Mouse (Mus musculus) embryonic facial prominence, embryonic 10.5 days (tissue): Measurements from ENCODE around the gene Olfr1061. TPM values are rescaled to one million over a fixed set of nuclear protein-coding genes. Genes with fewer than 3 reads are reported as not detected.
"Not testable (repeated sequence)": the region's sequence is repeated elsewhere in the genome, so short reads cannot be mapped to it uniquely, and the experiment has no call there.

Source experiments
- DNase-seq: peaks from one replicate; pipeline ENCODE4 v3.0.0-alpha.2; 2017; ENCODE audit warnings: low spot score
- H3K27ac ChIP-seq: fragments of 300-500 bp; sonication (generic); replicated peaks from 2 replicates; pipeline ENCODE4 v1.5.1; 2016; ENCODE audit warnings: mild to moderate bottlenecking
- H3K27me3 ChIP-seq: fragments of 300-500 bp; sonication (generic); replicated peaks from 2 replicates; pipeline ENCODE4 v1.6.1; 2016; ENCODE audit warnings: low read depth, mild to moderate bottlenecking; ENCODE audit not compliant: poor library complexity, severe bottlenecking
- H3K36me3 ChIP-seq: fragments of 300-500 bp; sonication (generic); replicated peaks from 2 replicates; pipeline ENCODE4 v1.6.1; 2016; ENCODE audit warnings: mild to moderate bottlenecking, moderate library complexity
- H3K4me1 ChIP-seq: fragments of 300-500 bp; sonication (generic); 2 replicates; pipeline ENCODE4 v1.6.1; 2016
- H3K4me3 ChIP-seq: fragments of 300-500 bp; sonication (generic); 2 replicates; pipeline ENCODE4 v1.5.1; 2016; ENCODE audit warnings: mild to moderate bottlenecking, moderate library complexity
- H3K9me3 ChIP-seq: fragments of 300-500 bp; sonication (generic); 2 replicates; pipeline ENCODE4 v1.6.1; 2016; ENCODE audit warnings: mild to moderate bottlenecking
- WGBS: fragments of 180-500 bp; shearing (Covaris S2); methylation state at CpG from one replicate; pipeline ENCODE4 v1.1.7; 2016; 5-methylcytosine and 5-hydroxymethylcytosine counted together
- polyA plus RNA-seq: library from polyadenylated mRNA; unstranded; fragments of >200 nt; fragmentation: Nextera tagmentation; extraction: Ambion mirVana; gene quantifications from 2 replicates; pipeline ENCODE4 v1.2.1, GENCODE M21; 2016

Olfr1061 gene
- not detected in 2 replicates for polyA plus RNA-seq

DNA sequence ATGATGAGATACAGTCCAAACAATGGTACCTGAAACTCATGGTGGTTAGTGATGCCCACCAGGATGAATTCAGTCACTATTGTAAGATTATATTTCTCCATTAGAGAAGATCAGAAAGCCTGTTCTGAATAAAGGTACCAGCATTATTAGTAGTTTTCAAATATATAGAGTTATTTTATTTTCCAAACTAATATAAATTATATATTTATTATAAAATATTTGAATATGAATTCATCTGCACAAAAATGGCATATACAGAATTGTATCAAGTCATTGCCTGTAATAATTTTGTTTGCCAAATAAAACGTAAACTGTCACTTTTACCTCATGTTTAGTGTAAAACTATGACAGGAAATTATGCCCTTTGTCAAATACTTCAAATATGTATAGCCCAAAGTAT lies at the start of gene Olfr1061:
Gene Olfr1061, minus strand, starts transcription at position 101 of the 400 bp plus-strand sequence.
- WGBS, result 85% methylated on average over 1 of the region's 1 CpGs
- no peak for DNase-seq
- H3K4me1 ChIP-seq, result no peaks in the 10 kb centered on the region
- H3K4me3 ChIP-seq, result no peak within 1 kb of the TSS
- H3K27me3 ChIP-seq, result no peaks in the 10 kb centered on the region
- no peak within 1 kb of the TSS for H3K27ac ChIP-seq
- H3K9me3 ChIP-seq, result no peaks in the 10 kb centered on the region
- H3K36me3 ChIP-seq, result no peaks in the 10 kb centered on the region

DNA sequence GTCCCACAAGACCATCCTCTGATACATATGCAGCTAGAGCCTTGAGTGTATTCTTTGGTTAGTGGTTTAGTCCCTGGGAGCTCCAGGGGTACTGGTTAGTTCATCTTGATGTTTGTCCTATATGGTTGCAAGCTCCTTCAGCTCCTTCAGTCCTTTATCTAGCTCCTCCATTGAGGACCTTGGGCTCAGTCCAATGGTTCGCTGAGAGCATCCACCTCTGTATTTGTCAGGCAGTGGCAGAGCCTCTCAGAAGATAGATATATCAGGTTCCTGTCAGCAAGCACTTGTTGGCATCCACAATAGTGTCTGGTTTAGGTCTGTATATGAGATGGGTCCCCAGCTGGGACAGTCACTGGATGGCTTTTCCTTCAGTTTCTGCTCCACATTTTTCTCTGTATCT lies 46.6 kb upstream of the Olfr1061 start:
- H3K27ac ChIP-seq, result no peak overlapping the region
- H3K27me3 ChIP-seq, result no peaks in the 10 kb centered on the region
- no peaks in the 10 kb centered on the region for H3K36me3 ChIP-seq
- no peaks in the 10 kb centered on the region for H3K4me1 ChIP-seq
- H3K4me3 ChIP-seq, result no peak overlapping the region
- DNase-seq, result no peak
- H3K9me3 ChIP-seq, result no peaks in the 10 kb centered on the region
- WGBS, result 83% methylated on average over 1 of the region's 1 CpGs

DNA sequence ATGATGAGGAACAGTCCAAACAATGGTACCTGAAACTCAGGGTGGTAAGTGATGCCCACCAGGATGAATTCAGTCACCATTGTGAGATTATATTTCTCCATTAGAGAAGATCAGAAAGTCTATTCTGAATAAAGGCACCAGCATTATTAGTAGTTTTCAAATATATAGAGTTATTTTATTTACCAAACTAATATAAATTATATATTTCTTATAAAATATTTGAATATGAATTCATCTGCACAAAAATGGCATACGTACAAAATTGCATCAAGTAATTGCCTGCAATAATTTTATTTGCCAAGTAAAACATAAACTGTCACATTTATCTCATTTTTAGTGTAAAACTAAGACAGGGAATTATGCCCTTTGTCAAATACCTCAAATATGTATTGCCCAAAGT lies 42.3 kb upstream of the Olfr1061 start, which contains the start of gene Olfr1066:
Gene Olfr1066, minus strand, starts transcription at position 101 of the 400 bp plus-strand sequence.
- Histone ChIP-seq H3K36me3 (no peaks in the 10 kb centered on the region), H3K4me3 (no peak within 1 kb of the TSS), H3K27me3 (no peaks in the 10 kb centered on the region), H3K27ac (no peak within 1 kb of the TSS), H3K9me3 (no peaks in the 10 kb centered on the region), H3K4me1 (no peaks in the 10 kb centered on the region)
- DNase-seq, result no peak
- 89% methylated on average over 1 of the region's 1 CpGs for WGBS

DNA sequence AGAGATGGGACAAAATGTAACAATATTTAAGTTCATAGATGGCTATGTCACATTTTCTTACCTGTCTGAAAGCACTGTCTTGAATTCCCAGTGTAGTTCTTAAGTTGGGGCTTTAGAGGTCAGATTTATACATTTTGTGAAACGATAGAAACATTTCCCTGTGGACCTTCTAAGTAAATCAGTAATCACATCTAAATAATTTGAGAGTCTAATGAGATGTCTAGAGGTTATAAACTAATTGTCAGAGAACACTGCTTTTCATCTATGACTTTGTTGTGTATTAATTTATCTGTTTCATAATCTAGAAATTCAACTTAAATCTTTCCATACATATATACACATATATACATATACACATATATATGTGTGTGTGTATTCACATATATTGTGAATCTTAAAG lies 36.6 kb upstream of the Olfr1061 start, which contains the start of gene Olfr1065:
Gene Olfr1065, minus strand, starts transcription at position 101 of the 400 bp plus-strand sequence.
- H3K36me3 ChIP-seq, DNase-seq, H3K27ac ChIP-seq, H3K4me1 ChIP-seq, H3K4me3 ChIP-seq, H3K9me3 ChIP-seq, H3K27me3 ChIP-seq: not testable (repeated sequence)
- 82% methylated on average over 1 of the region's 1 CpGs for WGBS

DNA sequence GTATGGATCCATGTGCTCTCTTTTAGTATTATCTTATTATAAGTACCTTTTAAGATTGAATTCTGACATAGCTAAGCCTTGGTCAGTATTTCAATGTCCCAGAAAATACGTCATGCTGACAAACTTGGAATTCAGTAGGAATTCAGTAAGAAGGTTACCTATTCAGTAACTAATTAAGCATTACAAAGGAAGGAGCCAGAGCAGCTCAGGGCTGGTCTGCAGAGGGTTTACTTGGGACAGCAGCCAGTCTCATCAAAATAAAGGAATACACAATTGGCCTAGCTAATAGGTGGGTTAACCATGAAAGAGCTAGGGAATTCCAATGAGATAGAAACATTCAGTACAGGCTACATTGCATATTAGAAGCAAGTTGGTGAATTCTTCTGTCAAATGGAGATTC lies 28.3 kb upstream of the Olfr1061 start:
- H3K36me3 ChIP-seq, H3K27me3 ChIP-seq, H3K9me3 ChIP-seq, H3K4me3 ChIP-seq, H3K4me1 ChIP-seq, DNase-seq, H3K27ac ChIP-seq: not testable (repeated sequence)
- 72% methylated on average over 1 of the region's 1 CpGs for WGBS

DNA sequence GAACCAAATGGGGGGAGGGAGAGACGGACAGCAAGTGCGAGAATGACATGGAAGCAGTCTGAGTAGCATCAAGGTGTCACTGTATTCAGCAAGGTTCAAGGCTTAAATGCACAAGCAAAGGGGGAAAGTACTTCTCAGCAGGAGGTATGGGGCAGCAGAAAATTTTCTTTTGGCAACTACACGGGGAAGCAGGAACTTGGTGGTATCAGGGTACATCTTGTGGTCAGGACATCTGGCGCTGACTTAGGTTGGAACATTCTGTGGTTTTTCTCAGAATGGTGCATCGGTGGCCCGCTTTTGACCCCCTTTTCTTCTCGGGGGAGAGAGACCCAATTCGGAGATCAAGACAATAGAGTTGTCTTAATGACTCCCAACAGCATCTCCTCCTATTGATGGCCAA lies 14.7 kb upstream of the Olfr1061 start:
- H3K27ac ChIP-seq, H3K27me3 ChIP-seq, H3K4me1 ChIP-seq, DNase-seq, H3K36me3 ChIP-seq, H3K9me3 ChIP-seq, H3K4me3 ChIP-seq: not testable (repeated sequence)
- WGBS, result 90% methylated on average over 8 of the region's 8 CpGs

DNA sequence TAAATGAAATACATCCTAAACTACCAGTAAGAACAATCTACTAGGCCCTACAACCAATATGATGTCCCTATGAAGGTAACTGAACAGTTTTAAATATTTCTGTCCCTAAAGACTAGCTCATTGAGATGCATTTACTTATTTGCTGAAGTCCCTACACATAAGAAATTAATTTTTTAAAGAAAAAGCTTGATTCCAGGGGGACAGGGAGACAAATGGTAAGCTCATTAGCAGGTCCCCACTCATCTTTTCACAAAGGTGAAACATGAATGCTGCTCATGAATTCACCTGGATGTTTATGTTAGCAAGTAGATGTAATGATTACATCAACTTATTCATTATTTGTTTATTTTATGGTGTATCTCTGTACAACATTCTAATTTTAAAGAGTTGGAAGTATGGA lies 12.8 kb upstream of the Olfr1061 start, which contains the start of gene Olfr1062:
Gene Olfr1062, minus strand, starts transcription at position 101 of the 400 bp plus-strand sequence.
- not testable (repeated sequence) for H3K9me3 ChIP-seq, H3K4me3 ChIP-seq, H3K27me3 ChIP-seq, H3K27ac ChIP-seq, H3K36me3 ChIP-seq, DNase-seq, H3K4me1 ChIP-seq

DNA sequence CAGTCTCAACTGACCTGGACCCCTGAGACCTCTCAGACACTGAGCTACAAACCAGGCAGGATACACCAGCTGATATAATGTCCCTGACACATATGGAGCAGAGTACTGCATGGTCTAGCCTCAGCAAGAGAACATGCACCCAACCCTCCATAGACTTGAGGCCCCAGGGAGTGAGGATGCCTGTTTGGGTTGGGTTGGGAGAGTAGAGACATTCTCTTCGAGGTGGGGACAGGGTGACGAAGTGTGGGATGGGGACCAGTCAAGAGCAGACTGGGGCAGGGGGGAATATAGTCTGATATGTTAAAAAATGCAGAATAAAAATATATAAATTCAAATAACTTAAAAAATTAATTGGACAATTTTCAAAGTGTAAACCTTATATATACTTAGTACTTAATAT lies 18.7 kb downstream of the Olfr1061 start:
- no peak overlapping the region for H3K4me3 ChIP-seq
- WGBS, result 95% methylated on average over 2 of the region's 2 CpGs
- no peak overlapping the region for H3K27ac ChIP-seq
- no peaks in the 10 kb centered on the region for H3K9me3 ChIP-seq
- DNase-seq, result no peak
- H3K4me1 ChIP-seq, result no peaks in the 10 kb centered on the region
- no peaks in the 10 kb centered on the region for H3K27me3 ChIP-seq
- no peaks in the 10 kb centered on the region for H3K36me3 ChIP-seq

DNA sequence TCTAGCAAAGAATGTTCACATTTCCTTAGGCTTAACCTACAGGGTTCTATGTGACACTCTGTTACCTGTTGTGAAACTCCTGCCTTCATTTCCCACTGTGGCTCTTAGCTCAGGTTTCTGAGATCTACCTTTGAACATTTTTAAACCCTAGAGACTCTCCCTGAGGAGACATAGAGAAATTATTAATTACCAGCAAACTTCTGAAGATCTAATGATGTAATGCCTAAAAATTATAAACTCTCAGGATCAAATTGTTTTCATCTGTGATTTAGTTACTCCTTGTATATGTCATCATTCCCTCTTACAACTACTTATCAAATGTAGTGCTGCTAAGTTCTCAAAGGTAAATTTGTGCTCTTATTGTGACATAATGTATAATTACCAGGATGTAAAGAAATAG lies 25.4 kb downstream of the Olfr1061 start, which contains the start of gene Olfr1058:
Gene Olfr1058, minus strand, starts transcription at position 101 of the 400 bp plus-strand sequence.
- H3K36me3 ChIP-seq, DNase-seq, H3K27me3 ChIP-seq, H3K27ac ChIP-seq, H3K9me3 ChIP-seq, H3K4me3 ChIP-seq, H3K4me1 ChIP-seq: not testable (repeated sequence)

DNA sequence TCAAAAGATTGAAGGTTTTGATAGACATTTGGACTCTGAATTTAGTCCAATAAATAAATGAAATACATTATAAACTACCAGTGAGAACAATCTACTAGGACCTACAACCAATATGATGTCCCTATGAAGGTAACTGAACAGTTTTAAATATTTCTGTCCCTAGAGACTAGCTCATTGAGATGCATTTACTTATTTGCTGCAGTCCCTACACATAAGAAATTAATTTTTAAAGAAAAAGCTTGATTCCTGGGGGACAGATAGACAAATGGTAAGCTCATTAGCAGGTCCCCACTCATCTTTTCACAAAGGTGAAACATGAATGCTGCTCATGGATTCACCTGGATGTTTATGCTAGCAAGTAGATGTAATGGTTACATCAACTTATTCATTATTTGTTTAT lies 35.6 kb downstream of the Olfr1061 start, which contains the start of gene Olfr1057:
Gene Olfr1057, minus strand, starts transcription at position 101 of the 400 bp plus-strand sequence.
- Histone ChIP-seq H3K36me3 (no peaks in the 10 kb centered on the region), H3K4me3 (no peak within 1 kb of the TSS), H3K4me1 (no peaks in the 10 kb centered on the region), H3K27ac (no peak within 1 kb of the TSS), H3K27me3 (no peaks in the 10 kb centered on the region), H3K9me3 (no peaks in the 10 kb centered on the region)
- no peak for DNase-seq

DNA sequence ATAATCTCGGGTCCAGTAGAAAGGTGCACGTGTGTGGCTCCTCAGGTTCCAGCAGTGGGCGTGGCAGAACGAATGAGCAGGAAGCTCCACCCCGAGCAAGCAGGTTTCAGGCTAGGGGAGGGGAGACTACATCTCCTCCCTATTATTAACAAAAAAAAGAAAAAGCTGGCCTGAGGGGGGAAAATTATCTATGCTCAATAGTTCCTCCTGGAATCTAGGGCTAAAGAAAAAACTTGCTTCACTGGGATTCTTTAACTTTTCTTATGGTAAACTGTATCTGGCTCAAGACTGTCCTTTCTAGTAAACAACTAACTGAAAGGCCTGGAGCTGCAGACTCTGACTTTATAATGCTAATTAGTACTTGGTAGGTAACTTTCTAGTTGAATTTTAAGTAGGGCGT lies 47.5 kb downstream of the Olfr1061 start:
- H3K27ac ChIP-seq, H3K9me3 ChIP-seq, H3K36me3 ChIP-seq, H3K4me3 ChIP-seq, DNase-seq, H3K4me1 ChIP-seq, H3K27me3 ChIP-seq: not testable (repeated sequence)
- 56% methylated on average over 3 of the region's 6 CpGs for WGBS
